Mouse (Mus musculus) ovary, postnatal 14 days (tissue): ENCODE data around the gene Gm29666.
"Not testable (repeated sequence)": the region's sequence is repeated elsewhere in the genome, so short reads cannot be mapped to it uniquely, and the experiment has no call there.

Experiments used
- DNase-seq: peaks from one replicate; pipeline ENCODE4 v3.0.0; 2022; ENCODE audit warnings: low spot score

Gm29666 gene

DNA sequence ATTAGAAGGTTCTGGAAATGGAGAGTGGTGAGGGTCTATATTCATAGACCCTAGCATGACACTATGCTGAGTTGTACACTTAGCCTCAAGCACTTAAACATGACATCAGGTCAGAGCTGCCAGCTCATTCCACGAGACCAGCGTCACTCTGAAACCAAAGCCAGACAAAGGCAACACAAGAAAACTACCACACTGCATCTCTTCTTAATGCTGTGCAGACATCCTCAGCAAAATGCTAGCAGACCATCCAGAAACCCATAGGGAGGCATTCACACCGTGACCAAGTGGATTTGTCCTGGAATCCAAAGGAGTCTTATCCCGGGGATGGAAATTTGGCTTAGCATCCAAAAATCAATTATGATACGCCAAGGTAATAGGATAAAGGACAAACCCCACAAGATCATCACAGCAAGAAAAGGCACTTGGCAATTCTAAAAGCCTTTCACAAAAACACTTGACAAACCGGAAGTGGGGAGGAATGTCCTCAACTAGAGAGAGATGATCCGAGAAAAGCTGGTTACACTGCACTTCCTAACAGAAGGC is 15.9 kb downstream of the Gm29666 start:
- no peak for DNase-seq

DNA sequence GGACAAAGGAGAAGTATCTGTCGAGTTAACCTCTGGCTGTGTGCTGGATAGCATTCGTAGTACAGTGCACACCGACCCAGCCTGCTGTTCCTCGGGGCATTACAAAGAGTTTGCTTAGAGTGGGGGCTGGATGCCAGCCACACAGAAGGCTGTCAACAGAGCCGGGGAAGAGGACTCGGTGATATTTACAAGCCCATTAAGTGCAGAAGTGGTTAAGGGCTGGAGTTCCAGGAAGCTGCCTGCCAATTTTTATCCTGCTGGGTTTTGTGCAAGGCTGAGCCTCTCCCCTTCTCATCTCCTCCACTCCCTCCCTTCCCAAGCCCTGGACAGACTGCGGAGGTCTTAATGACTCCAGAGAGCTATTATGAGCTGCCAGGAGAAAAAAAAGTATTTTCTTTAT is 21.8 kb downstream of the Gm29666 start:
- DNase-seq: no peak

DNA sequence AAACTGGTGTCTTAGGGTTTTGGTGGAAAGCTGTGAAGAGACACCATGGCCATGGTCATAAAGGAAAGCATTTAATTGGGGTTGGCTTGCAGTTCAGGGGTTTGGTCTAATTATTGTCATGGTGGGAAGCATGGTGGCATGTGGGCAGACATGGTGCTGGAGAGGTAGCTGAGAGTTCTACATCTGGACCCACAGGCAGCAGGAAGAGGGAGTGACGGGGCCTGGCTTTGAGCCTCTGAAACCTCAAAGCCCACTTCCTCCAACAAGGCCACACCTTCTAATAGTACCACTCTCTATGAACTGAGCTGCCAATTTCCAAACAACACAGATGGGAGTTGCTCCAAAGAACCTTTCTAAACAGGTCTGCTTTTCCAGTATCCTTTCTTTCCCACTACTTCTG is 23.2 kb downstream of the Gm29666 start:
- DNase-seq: no peak

DNA sequence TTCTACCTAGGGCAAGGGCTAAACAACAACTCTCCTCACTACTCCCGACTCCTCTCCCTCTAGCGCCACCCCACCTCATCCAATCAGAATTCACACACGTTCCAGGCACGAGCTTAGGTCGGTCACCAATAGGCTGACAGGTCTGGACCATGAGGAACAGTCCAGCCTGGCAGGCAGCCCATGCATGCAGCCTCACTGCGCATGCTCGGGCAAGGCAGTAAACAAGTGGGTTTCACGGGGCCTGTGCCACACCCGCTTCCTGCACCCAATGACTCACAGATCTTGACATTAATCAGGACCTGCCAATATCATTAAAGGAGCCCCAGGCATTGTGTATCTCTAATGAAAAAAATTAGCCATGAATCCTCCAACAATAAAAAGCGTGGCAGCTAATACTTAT is 23.6 kb downstream of the Gm29666 start:
- not testable (repeated sequence) for DNase-seq

DNA sequence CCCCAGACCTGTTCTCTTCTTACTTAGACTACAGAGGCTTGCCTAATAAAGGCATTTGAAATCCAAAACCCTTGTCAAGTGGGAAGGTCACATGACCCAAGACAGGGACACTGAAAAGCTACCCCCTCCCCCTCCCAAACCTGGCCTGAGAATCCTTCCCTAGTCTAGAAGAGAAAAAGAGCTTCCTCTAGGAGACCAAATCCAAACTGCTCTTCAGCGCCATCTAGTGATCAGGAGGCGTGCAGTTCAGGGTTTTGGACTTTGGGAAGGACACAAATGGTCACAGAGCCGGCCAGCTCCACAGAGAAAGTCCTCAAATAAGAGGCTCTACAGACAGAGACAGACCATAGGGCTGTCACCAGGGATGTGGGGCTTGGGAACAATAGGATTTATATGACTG is 28.2 kb downstream of the Gm29666 start:
- peak; percentile 60 for DNase-seq

DNA sequence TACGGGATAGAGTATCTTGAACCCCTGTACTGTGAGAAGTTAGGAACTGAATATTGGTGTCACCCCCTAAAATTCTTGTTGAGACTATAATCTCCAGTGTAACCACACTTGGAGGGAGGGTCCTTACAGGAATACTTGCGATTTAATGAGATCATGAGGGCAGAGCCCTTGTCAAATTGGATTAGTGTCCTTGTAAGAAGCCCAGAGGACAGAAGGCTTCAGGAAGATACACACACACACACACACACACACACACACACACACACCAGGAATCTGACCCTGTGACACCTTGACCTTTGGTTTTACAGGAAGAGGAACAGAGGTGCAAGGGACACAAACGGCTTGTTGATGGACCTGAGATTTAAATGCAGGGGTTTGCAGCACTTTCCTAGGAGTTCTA is 28.6 kb downstream of the Gm29666 start:
- no peak for DNase-seq

DNA sequence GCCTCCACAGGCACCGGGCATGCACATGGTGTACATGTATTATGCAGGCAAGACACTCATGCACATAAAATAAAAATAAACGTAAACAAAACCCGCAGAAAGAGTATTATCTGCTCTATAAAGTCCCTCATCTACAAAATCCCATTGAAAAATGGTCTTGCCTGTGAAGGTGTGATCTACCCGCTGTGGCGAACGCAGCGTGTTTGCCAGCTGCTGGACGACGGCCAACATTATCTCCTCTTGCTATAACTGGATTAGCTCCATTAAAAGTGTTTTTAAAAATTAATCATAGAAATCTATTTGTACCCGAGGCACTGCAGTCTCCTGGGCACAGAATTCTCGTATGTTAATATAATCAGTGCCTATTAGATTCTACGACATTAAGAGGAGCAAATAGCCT is 31.8 kb downstream of the Gm29666 start:
- no peak for DNase-seq

DNA sequence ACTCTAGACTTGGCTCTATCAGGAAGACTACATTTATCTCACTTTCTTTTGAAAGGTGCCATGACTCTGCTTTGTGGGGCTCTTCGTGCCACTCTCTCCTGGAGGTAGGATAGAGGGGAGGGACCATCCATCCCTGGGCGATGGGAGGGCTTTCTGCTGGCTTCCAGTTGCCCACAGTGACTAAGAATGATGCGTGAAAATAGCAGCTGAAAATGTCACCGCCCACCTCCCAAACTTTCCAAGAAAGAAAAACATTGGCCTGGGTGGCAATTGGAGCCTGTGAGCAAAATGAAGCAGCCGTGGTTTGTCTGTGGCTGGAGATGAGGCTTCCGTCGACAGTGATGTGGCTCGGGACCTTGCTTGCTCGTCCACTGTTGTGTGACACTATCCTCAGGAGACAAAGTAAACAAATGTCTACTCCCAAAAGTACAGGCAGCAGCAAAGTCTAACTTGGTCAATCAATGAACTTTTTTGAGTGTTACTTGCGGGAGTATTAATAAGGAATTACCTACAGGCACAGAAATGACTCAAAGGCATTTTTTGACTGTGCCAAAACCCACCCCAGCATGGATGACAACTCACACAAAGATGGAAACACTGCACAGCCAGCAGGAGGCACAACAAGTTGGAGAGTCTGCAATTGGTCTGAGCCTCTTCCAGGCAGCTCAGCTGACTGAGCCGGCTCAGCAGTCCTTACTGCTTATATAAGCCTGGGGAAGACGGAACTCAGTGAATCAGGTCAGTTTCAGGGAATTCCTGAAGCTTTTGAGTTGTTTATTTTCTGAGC is 42.6 kb downstream of the Gm29666 start:
- DNase-seq: no peak

DNA sequence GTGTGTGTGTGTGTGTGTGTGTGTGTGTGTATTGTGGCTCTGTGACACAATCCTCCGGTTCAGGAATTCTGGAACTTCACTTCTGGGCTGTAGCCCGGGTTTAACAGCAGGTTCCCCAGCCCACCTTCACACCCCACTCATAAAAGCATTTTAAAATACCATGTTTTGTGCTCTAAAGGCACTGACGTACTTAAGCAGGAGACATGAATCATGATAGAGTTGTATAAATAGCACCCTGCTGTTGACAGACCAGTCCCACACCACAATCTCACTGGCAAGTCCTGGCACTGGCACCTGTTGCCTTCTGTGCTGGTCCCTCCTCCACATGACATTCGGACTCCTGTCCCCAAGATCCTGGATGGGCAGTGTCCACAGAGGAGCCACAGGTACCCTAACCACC is 46.0 kb downstream of the Gm29666 start:
- DNase-seq: no peak

DNA sequence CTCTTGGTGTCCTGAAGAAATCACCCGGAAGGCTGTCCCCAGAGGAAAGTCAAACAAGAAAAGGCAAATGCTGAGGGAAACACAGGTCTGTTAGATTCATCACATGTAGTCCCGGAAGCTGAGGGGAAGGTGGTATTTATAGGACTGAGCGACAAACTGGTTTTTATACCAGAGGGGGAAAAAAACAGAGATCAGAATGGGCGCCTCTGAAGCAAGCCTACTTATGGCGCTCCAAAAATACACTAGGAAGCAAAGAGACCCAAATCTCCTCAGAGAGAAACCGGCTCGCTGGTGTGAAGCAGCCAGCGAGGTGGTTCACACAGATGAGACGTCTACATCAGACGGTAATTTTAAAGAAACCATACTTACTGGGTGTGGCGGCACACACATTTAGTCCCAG is 46.8 kb downstream of the Gm29666 start:
- DNase-seq: no peak

DNA sequence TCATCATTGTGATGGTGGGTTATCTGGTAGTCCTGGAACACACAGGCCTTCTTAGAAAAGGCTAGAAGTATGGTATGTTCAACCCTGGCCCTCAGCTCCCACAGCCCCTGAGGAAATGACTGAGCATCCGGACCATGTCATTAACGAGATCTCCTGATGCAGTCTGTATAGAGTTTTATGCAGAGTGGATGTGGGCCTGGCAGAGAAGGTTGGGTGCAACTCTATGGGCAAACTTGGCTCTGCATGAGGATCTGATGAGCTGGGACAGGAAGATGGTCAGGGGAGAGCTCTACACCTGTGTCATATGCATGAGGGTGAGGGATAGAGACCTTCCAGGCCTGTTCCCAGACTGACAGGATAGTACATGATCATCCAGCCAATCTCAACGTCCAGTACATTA is 48.0 kb downstream of the Gm29666 start:
- no peak for DNase-seq

DNA sequence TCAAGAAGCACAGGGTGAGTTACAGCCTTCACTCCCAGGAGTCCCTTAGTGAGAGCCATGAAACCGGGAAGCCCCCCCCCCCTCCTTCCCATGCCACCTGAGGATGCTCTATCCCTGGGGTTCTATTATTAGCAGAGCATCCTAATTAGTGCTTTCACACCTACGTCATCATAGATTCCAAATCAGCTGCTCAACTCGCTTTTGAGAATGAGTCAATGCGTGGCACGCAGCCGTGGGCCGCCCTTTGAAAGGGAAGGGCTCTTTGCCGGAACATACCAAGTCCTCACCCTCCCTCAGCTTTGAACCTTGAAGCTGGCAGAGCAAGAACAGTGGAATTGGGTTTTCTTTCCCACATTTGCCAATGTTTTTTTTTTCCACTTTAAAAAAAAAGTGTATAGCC is 57.9 kb downstream of the Gm29666 start:
- DNase-seq: no peak
